Mouse (Mus musculus): ENCODE measurements at regions not wholly inside any gene's neighbourhood (a gene's known extent, or its start where the extent isn't known, plus 50 kb on each side); places are given as distances from the start of the nearest gene placed in this dataset.
A peak's percentile ranks its signal among the peaks of the same experiment; 100 is the strongest.

DNA sequence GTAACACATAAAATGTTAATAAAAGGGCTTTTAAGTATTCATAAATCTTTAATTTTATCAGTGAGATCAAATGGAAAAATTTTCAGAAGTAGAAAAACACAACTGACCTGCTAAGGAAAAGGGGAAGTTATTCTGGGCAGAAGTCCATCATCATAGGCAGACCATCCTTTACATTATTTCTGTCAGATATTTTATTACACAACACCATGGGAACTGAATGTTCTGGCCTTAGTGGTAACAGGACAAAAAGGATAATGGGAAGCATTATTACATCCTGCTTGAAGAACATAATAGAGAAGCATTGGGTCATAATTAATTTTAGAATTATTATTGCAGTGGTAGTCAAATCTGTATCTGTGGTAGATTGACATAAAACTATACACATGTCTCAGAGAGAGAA, 603.5 kb upstream of the Gje1 start:
- DNase-seq (ENCODE audit: low spot score), result no peak
- no peaks in the 10 kb centered on the region for H3K27me3 ChIP-seq (ENCODE audit: control insufficient read depth, insufficient read depth, low read length)

DNA sequence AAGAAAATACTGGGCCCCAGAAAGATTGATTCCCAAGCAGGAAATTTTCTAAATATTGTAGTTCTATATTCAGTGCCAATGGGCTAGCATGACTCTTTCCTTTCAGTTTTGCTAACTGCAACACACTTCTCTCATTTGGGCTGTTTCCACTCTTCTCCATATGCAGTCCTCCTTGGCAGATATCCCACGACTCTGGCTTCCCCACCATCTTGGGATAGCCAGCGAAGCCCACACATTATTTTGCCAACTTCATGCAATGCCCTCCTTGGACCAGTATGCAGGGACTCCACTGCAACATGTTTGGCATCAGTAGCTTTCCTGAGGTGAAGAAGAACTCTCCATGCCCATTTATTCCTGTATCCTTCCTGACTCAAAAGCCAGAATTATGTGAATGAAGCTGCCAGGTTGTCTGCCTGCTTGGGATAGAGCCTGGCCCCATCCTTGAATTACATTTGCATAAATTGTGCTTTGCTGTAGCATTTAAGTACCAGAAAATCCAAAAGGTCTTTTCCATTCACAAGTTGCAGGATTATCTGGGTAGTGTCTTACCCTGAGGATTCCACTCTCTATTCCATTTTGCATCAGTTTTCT, 599.1 kb upstream of the Gje1 start:
- Histone ChIP-seq H3K9ac (ENCODE audit: low read length) (no peak overlapping the region), H3K4me1 (ENCODE audit: control insufficient read depth, insufficient read depth, low read length) (no peaks in the 10 kb centered on the region), H3K27me3 (ENCODE audit: control insufficient read depth, insufficient read depth, low read length) (no peaks in the 10 kb centered on the region), H3K36me3 (ENCODE audit: control insufficient read depth, insufficient read depth, low read length) (no peaks in the 10 kb centered on the region), H3K9me3 (ENCODE audit: control insufficient read depth, low read length) (no peaks in the 10 kb centered on the region), H3K27ac (ENCODE audit: low read depth, low read length) (no peak overlapping the region), H3K4me3 (ENCODE audit: low read depth, low read length) (no peak overlapping the region), H3K4me2 (ENCODE audit: low read depth) (no peak overlapping the region)
- 80% methylated on average over 2 of the region's 2 CpGs for WGBS
- no peak for DNase-seq (ENCODE audit: low spot score)
- no peak for ATAC-seq (ENCODE audit: insufficient read depth, low FRiP score, low TSS enrichment)

More for the DNA sequence above, 603.5 kb upstream of the Gje1 start:
- Histone ChIP-seq H3K9ac (ENCODE audit: low read length) (no peak overlapping the region), H3K36me3 (ENCODE audit: control insufficient read depth, insufficient read depth, low read length) (no peaks in the 10 kb centered on the region), H3K4me2 (ENCODE audit: low read depth) (no peak overlapping the region), H3K9me3 (ENCODE audit: control insufficient read depth, low read length) (no peaks in the 10 kb centered on the region), H3K4me3 (ENCODE audit: low read depth, low read length) (no peak overlapping the region), H3K27ac (ENCODE audit: low read depth, low read length) (no peak overlapping the region), H3K4me1 (ENCODE audit: control insufficient read depth, insufficient read depth, low read length) (no peaks in the 10 kb centered on the region)
- no peak for ATAC-seq (ENCODE audit: insufficient read depth, low FRiP score, low TSS enrichment)

- no peaks in the 10 kb centered on the region for H3K9me3 ChIP-seq (ENCODE audit: control insufficient read depth, low read length)
- no peak for DNase-seq (ENCODE audit: low spot score)
- H3K27ac ChIP-seq (ENCODE audit: low read depth, low read length), result no peak overlapping the region
- H3K36me3 ChIP-seq (ENCODE audit: control insufficient read depth, insufficient read depth, low read length), result no peaks in the 10 kb centered on the region
- no peak overlapping the region for H3K9ac ChIP-seq (ENCODE audit: low read length)
- 86% methylated on average over 2 of the region's 2 CpGs for WGBS
- no peaks in the 10 kb centered on the region for H3K4me1 ChIP-seq (ENCODE audit: control insufficient read depth, insufficient read depth, low read length)
- no peak for ATAC-seq (ENCODE audit: insufficient read depth, low FRiP score, low TSS enrichment)
- H3K4me3 ChIP-seq (ENCODE audit: low read depth, low read length), result no peak overlapping the region
- H3K4me2 ChIP-seq (ENCODE audit: low read depth), result no peak overlapping the region
- no peaks in the 10 kb centered on the region for H3K27me3 ChIP-seq (ENCODE audit: control insufficient read depth, insufficient read depth, low read length)
Observed at GRCm38 (mm10) chr10:15310650-15311049, 592.6 kb upstream of the Gje1 start.

DNA sequence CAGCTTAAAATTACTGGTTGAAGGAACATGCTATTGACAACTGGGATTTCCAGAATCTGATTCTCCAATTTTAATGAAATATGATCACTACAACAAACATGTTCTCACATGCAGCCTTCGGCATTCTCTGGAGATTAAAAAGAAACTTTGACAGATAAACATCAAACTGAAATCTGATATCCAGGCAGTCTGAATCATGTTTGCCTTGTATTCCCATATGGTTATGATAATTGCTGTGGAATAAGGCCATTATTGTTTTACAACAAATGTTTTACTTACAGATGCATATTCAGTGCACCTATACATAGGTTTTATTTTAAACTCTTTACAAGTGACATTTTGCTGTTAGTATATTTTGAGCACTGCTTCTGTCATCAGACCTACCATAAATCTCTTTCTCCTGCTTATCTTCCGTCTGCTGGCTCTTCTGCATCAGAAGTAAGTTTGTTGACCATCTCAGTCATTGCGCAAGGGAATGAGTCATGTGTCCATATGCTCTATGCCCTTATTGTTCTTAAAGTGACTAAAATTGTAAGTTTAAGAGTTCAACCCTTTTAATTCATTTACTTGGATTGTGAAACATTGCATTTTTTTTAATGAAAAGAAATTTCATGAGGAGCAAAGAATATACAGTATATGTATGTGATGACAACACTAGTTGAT, 587.9 kb upstream of the Gje1 start:
- Histone ChIP-seq H3K9ac (ENCODE audit: low read length) (no peak overlapping the region), H3K36me3 (ENCODE audit: control insufficient read depth, insufficient read depth, low read length) (no peaks in the 10 kb centered on the region), H3K27ac (ENCODE audit: low read depth, low read length) (no peak overlapping the region), H3K4me1 (ENCODE audit: control insufficient read depth, insufficient read depth, low read length) (no peaks in the 10 kb centered on the region), H3K4me2 (ENCODE audit: low read depth) (no peak overlapping the region), H3K27me3 (ENCODE audit: control insufficient read depth, insufficient read depth, low read length) (no peaks in the 10 kb centered on the region), H3K4me3 (ENCODE audit: low read depth, low read length) (no peak overlapping the region), H3K9me3 (ENCODE audit: control insufficient read depth, low read length) (no peaks in the 10 kb centered on the region)
- DNase-seq (ENCODE audit: low spot score) (no peak), ATAC-seq (ENCODE audit: insufficient read depth, low FRiP score, low TSS enrichment) (no peak)
- 71% methylated on average over 3 of the region's 3 CpGs for WGBS

DNA sequence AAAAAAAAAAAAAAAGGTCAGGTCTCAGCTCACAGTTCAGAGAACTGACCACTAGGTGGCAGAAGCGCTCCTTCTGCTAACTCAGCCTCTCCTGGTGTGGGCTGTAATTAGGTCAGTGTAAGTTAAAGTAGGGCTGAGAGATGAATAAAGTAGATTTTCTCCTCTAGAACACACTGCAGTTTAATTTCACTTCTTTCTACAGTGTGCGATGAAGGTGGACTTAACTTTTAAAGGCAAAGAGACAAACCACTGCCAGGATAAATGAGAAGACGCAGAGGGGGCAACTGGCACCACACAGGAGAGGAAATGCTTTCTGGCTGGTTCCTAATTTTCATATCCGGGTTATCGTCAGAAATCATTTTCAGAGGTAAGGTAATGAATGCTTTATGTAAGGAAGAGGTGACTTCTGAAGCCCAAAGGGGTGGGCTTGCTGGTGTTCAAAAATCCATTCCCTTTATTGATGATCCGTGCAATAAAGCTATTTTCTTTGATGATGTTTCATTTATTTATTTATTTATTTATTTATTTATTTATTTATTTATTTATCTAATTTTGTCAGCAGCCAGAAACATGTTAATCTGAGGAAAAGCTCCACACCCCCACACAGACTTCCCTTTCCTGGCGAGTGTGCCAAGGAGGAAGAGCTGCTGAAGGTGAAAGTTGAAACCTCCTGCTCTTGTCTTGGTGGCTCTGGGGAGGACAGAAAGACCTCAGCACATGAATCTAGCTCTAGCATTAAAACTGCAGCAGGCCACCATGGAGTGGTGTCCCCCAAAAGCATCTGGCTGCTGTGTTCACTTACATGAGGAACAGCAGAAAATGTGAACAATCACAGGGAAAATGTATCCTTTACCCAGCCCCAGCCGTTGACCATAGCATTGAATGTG, 582.4 kb upstream of the Gje1 start:
- peak; percentile 77 for ATAC-seq (ENCODE audit: insufficient read depth, low FRiP score, low TSS enrichment)
- WGBS, result 52% methylated on average over 8 of the region's 8 CpGs

GRCm38 (mm10) chr10:15299331-15300198, 581.6 kb upstream of the Gje1 start:
- 47% methylated on average over 11 of the region's 11 CpGs for WGBS
- no peak; the same call in 1 of the 2 replicates for ATAC-seq (ENCODE audit: insufficient read depth, low FRiP score, low TSS enrichment)
- no peaks in the 10 kb centered on the region for H3K36me3 ChIP-seq (ENCODE audit: control insufficient read depth, insufficient read depth, low read length)
- H3K4me1 ChIP-seq (ENCODE audit: control insufficient read depth, insufficient read depth, low read length), result no peaks in the 10 kb centered on the region
- no peak for DNase-seq (ENCODE audit: low spot score)
- no peak overlapping the region for H3K9ac ChIP-seq (ENCODE audit: low read length)
- no peaks in the 10 kb centered on the region for H3K27me3 ChIP-seq (ENCODE audit: control insufficient read depth, insufficient read depth, low read length)
- no peak overlapping the region for H3K27ac ChIP-seq (ENCODE audit: low read depth, low read length)
- no peak overlapping the region for H3K4me2 ChIP-seq (ENCODE audit: low read depth)
- H3K9me3 ChIP-seq (ENCODE audit: control insufficient read depth, low read length), result no peaks in the 10 kb centered on the region
- no peak overlapping the region for H3K4me3 ChIP-seq (ENCODE audit: low read depth, low read length)

More for the DNA sequence above, 582.4 kb upstream of the Gje1 start:
- Histone ChIP-seq H3K4me3 (ENCODE audit: low read depth, low read length) (no peak overlapping the region), H3K9me3 (ENCODE audit: control insufficient read depth, low read length) (no peaks in the 10 kb centered on the region), H3K9ac (ENCODE audit: low read length) (no peak overlapping the region), H3K4me2 (ENCODE audit: low read depth) (no peak overlapping the region), H3K27ac (ENCODE audit: low read depth, low read length) (no peak overlapping the region), H3K36me3 (ENCODE audit: control insufficient read depth, insufficient read depth, low read length) (no peaks in the 10 kb centered on the region), H3K4me1 (ENCODE audit: control insufficient read depth, insufficient read depth, low read length) (no peaks in the 10 kb centered on the region), H3K27me3 (ENCODE audit: control insufficient read depth, insufficient read depth, low read length) (no peaks in the 10 kb centered on the region)
- peak; percentile 84 for DNase-seq (ENCODE audit: low spot score)

DNA sequence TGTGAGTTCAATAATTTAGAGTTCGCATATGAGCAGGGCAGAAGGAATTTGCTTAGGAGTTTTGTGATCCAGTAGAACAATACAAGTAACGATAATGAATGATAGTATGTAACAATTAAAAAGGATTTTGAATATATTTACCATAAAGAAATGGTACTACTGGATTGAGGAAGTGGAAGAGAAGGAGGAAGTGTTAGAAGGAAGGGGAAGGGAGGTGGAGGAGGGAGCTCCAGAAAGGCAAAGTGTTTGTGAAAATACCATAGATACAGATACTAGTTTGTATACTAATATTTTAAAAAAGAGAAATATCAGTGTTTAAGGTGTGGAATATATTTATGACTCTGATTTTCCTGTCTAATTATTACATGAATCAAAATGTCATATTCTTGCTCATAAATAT, 579.2 kb upstream of the Gje1 start:
- ATAC-seq (ENCODE audit: insufficient read depth, low FRiP score, low TSS enrichment) (no peak), DNase-seq (ENCODE audit: low spot score) (no peak)
- Histone ChIP-seq H3K9me3 (ENCODE audit: control insufficient read depth, low read length) (no peaks in the 10 kb centered on the region), H3K4me3 (ENCODE audit: low read depth, low read length) (no peak overlapping the region), H3K4me2 (ENCODE audit: low read depth) (no peak overlapping the region), H3K27ac (ENCODE audit: low read depth, low read length) (no peak overlapping the region), H3K4me1 (ENCODE audit: control insufficient read depth, insufficient read depth, low read length) (no peaks in the 10 kb centered on the region), H3K27me3 (ENCODE audit: control insufficient read depth, insufficient read depth, low read length) (no peaks in the 10 kb centered on the region), H3K36me3 (ENCODE audit: control insufficient read depth, insufficient read depth, low read length) (no peaks in the 10 kb centered on the region), H3K9ac (ENCODE audit: low read length) (no peak overlapping the region)
- WGBS, result 92% methylated on average over 2 of the region's 2 CpGs

GRCm38 (mm10) chr10:15294125-15294524, 576.1 kb upstream of the Gje1 start:
- no peaks in the 10 kb centered on the region for H3K27me3 ChIP-seq (ENCODE audit: control insufficient read depth, insufficient read depth, low read length)
- DNase-seq (ENCODE audit: low spot score) (no peak), ATAC-seq (ENCODE audit: insufficient read depth, low FRiP score, low TSS enrichment) (no peak)
- no peak overlapping the region for H3K4me2 ChIP-seq (ENCODE audit: low read depth)
- H3K36me3 ChIP-seq (ENCODE audit: control insufficient read depth, insufficient read depth, low read length), result no peaks in the 10 kb centered on the region
- H3K9ac ChIP-seq (ENCODE audit: low read length), result no peak overlapping the region
- no peak overlapping the region for H3K4me3 ChIP-seq (ENCODE audit: low read depth, low read length)
- WGBS, result 86% methylated on average over 1 of the region's 1 CpGs
- no peaks in the 10 kb centered on the region for H3K4me1 ChIP-seq (ENCODE audit: control insufficient read depth, insufficient read depth, low read length)
- H3K9me3 ChIP-seq (ENCODE audit: control insufficient read depth, low read length), result no peaks in the 10 kb centered on the region
- no peak overlapping the region for H3K27ac ChIP-seq (ENCODE audit: low read depth, low read length)

Measured in neural tube, embryonic 11.5 days (tissue).